Mouse (Mus musculus): ENCODE results near the gene Zbtb16. TPM values are rescaled to one million over a fixed set of nuclear protein-coding genes. Genes with fewer than 3 reads are reported as not detected.

Gene Zbtb16
- total and polyA plus RNA-seq, 3 experiments, result 15.7 to 150 (median 149) TPM

- peak overlapping the region; percentile 60 for H3K27ac ChIP-seq
- TF ChIP-seq POLR2A (IDR thresholded peaks at IDR 0.05; ENCODE audit: insufficient read depth, low read depth, low read length), result no peak
- no peak for TF ChIP-seq CTCF (IDR thresholded peaks at IDR 0.05)
- peak; percentile 86 for TF ChIP-seq EP300 (IDR thresholded peaks at IDR 0.05; ENCODE audit: insufficient read depth, low read depth, low read length)
These were observed 52.7 kb downstream of the Zbtb16 start for GRCm38 (mm10) chr9:48783292-48783691.

GRCm38 (mm10) chr9:48782284-48783060 lies 53.5 kb downstream of the Zbtb16 start:
- H3K27ac ChIP-seq, result peak overlapping the region; percentile 31
- no peak overlapping the region for H3K9ac ChIP-seq (ENCODE audit: low read depth, low read length)
- H3K4me3 ChIP-seq, result no peak overlapping the region
- intact Hi-C loops (cut with DNase I), result loop anchor here (2.0 kb wide), 1 partner anchor 34 kb away; no protein-coding TSS in a partner anchor
- WGBS, result 53% methylated on average over 15 of the region's 15 CpGs
- DNase-seq, result no peak
- peaks cover 7% of the 10 kb centered on the region; the same call in 1 of the 2 replicates for H3K79me2 ChIP-seq (replicated peaks; ENCODE audit: control insufficient read depth, insufficient read depth, low read length)
- peaks cover 24% of the 10 kb centered on the region for H3K4me1 ChIP-seq (ENCODE audit: control insufficient read depth, insufficient read depth, low read length)
- TF ChIP-seq CTCF (IDR thresholded peaks at IDR 0.05) (no peak), EP300 (IDR thresholded peaks at IDR 0.05; ENCODE audit: insufficient read depth, low read depth, low read length) (no peak), POLR2A (IDR thresholded peaks at IDR 0.05; ENCODE audit: insufficient read depth, low read depth, low read length) (no peak)
- H3K36me3 ChIP-seq (ENCODE audit: control insufficient read depth, insufficient read depth, low read length), result peaks cover 26% of the 10 kb centered on the region
- no peaks in the 10 kb centered on the region for H3K27me3 ChIP-seq (ENCODE audit: control insufficient read depth, insufficient read depth, low read length)

More at GRCm38 (mm10) chr9:48783292-48783691, 52.7 kb downstream of the Zbtb16 start:
- H3K27me3 ChIP-seq (ENCODE audit: control insufficient read depth, insufficient read depth, low read length), result no peaks in the 10 kb centered on the region
- peaks cover 34% of the 10 kb centered on the region for H3K36me3 ChIP-seq (ENCODE audit: control insufficient read depth, insufficient read depth, low read length)
- intact Hi-C loops (cut with DNase I), result loop anchor here (2.0 kb wide), 1 partner anchor 34 kb away; no protein-coding TSS in a partner anchor
- H3K79me2 ChIP-seq (replicated peaks; ENCODE audit: control insufficient read depth, insufficient read depth, low read length), result 0 out of 2 replicates have a peak, but pooled peaks cover 5% of the 10 kb centered on the region
- H3K4me1 ChIP-seq (ENCODE audit: control insufficient read depth, insufficient read depth, low read length), result peaks cover 28% of the 10 kb centered on the region
- 0 out of 2 replicates have a peak overlapping the region, but pooled peaks have one; percentile 20 for H3K9ac ChIP-seq (ENCODE audit: low read depth, low read length)
- DNase-seq, result peak in 1 of 2 experiments; percentile 48
- H3K4me3 ChIP-seq, result no peak overlapping the region
- 28% methylated on average over 4 of the region's 4 CpGs for WGBS

- intact Hi-C loops (cut with DNase I), result no loop called here
- Histone ChIP-seq H3K36me3 (ENCODE audit: control insufficient read depth, insufficient read depth, low read length) (peaks cover 22% of the 10 kb centered on the region), H3K4me3 (no peak overlapping the region), H3K27ac (no peak overlapping the region), H3K9ac (ENCODE audit: low read depth, low read length) (no peak overlapping the region), H3K79me2 (replicated peaks; ENCODE audit: control insufficient read depth, insufficient read depth, low read length) (peaks cover 8% of the 10 kb centered on the region), H3K4me1 (ENCODE audit: control insufficient read depth, insufficient read depth, low read length) (peaks cover 12% of the 10 kb centered on the region), H3K27me3 (ENCODE audit: control insufficient read depth, insufficient read depth, low read length) (no peaks in the 10 kb centered on the region)
- TF ChIP-seq EP300 (IDR thresholded peaks at IDR 0.05; ENCODE audit: insufficient read depth, low read depth, low read length), result no peak
- no peak for TF ChIP-seq CTCF (IDR thresholded peaks at IDR 0.05)
- no peak for TF ChIP-seq POLR2A (IDR thresholded peaks at IDR 0.05; ENCODE audit: insufficient read depth, low read depth, low read length)
- 83% methylated on average over 7 of the region's 7 CpGs for WGBS
- DNase-seq, result no peak
These were observed 59.8 kb downstream of the Zbtb16 start for GRCm38 (mm10) chr9:48776268-48776667.

GRCm38 (mm10) chr9:48775561-48775960 lies 60.5 kb downstream of the Zbtb16 start:
- peak in 1 of 2 experiments; percentile 45 for DNase-seq
- no peak for TF ChIP-seq CTCF (IDR thresholded peaks at IDR 0.05)
- peak; percentile 64; the same call in 1 of the 2 replicates for TF ChIP-seq EP300 (IDR thresholded peaks at IDR 0.05; ENCODE audit: insufficient read depth, low read depth, low read length)
- TF ChIP-seq POLR2A (IDR thresholded peaks at IDR 0.05; ENCODE audit: insufficient read depth, low read depth, low read length), result peak; percentile 25; the same call in 1 of the 2 replicates
- Histone ChIP-seq H3K4me3 (no peak overlapping the region), H3K9ac (ENCODE audit: low read depth, low read length) (no peak overlapping the region), H3K4me1 (ENCODE audit: control insufficient read depth, insufficient read depth, low read length) (peaks cover 12% of the 10 kb centered on the region), H3K27me3 (ENCODE audit: control insufficient read depth, insufficient read depth, low read length) (no peaks in the 10 kb centered on the region), H3K36me3 (ENCODE audit: control insufficient read depth, insufficient read depth, low read length) (peaks cover 22% of the 10 kb centered on the region), H3K27ac (no peak overlapping the region), H3K79me2 (replicated peaks; ENCODE audit: control insufficient read depth, insufficient read depth, low read length) (peaks cover 9% of the 10 kb centered on the region)
- intact Hi-C loops (cut with DNase I), result no loop called here
- WGBS, result 43% methylated on average over 2 of the region's 2 CpGs

- TF ChIP-seq EP300 (IDR thresholded peaks at IDR 0.05; ENCODE audit: insufficient read depth, low read depth, low read length) (no peak), CTCF (IDR thresholded peaks at IDR 0.05) (no peak), POLR2A (IDR thresholded peaks at IDR 0.05; ENCODE audit: insufficient read depth, low read depth, low read length) (no peak)
- Histone ChIP-seq H3K4me1 (ENCODE audit: control insufficient read depth, insufficient read depth, low read length) (peaks cover 16% of the 10 kb centered on the region), H3K79me2 (replicated peaks; ENCODE audit: control insufficient read depth, insufficient read depth, low read length) (peaks cover 8% of the 10 kb centered on the region), H3K36me3 (ENCODE audit: control insufficient read depth, insufficient read depth, low read length) (peaks cover 19% of the 10 kb centered on the region), H3K27ac (no peak overlapping the region), H3K4me3 (no peak overlapping the region), H3K9ac (ENCODE audit: low read depth, low read length) (no peak overlapping the region), H3K27me3 (ENCODE audit: control insufficient read depth, insufficient read depth, low read length) (no peaks in the 10 kb centered on the region)
- WGBS, result 84% methylated on average over 8 of the region's 8 CpGs
- intact Hi-C loops (cut with DNase I), result no loop called here
- DNase-seq, result no peak
These were observed 62.3 kb downstream of the Zbtb16 start for GRCm38 (mm10) chr9:48773710-48774109.

- H3K4me1 ChIP-seq (ENCODE audit: control insufficient read depth, insufficient read depth, low read length), result peaks cover 16% of the 10 kb centered on the region
- no peak overlapping the region for H3K4me3 ChIP-seq
- no peak for TF ChIP-seq EP300 (IDR thresholded peaks at IDR 0.05; ENCODE audit: insufficient read depth, low read depth, low read length)
- TF ChIP-seq POLR2A (IDR thresholded peaks at IDR 0.05; ENCODE audit: insufficient read depth, low read depth, low read length), result no peak
- no peak for TF ChIP-seq CTCF (IDR thresholded peaks at IDR 0.05)
- H3K9ac ChIP-seq (ENCODE audit: low read depth, low read length), result no peak overlapping the region
- peaks cover 8% of the 10 kb centered on the region for H3K79me2 ChIP-seq (replicated peaks; ENCODE audit: control insufficient read depth, insufficient read depth, low read length)
- no peaks in the 10 kb centered on the region for H3K27me3 ChIP-seq (ENCODE audit: control insufficient read depth, insufficient read depth, low read length)
- WGBS, result 88% methylated on average over 6 of the region's 6 CpGs
- intact Hi-C loops (cut with DNase I), result no loop called here
- no peak for DNase-seq
- peaks cover 19% of the 10 kb centered on the region for H3K36me3 ChIP-seq (ENCODE audit: control insufficient read depth, insufficient read depth, low read length)
- no peak overlapping the region for H3K27ac ChIP-seq
These were observed 62.9 kb downstream of the Zbtb16 start for GRCm38 (mm10) chr9:48773130-48773529.
